Mouse (Mus musculus) cerebellum, adult 2 months (tissue): Measurements from ENCODE around the gene Olfr508.
"Not testable (repeated sequence)": the region's sequence is repeated elsewhere in the genome, so short reads cannot be mapped to it uniquely, and the experiment has no call there.

Experiments
- CTCF ChIP-seq: fragments of 200-500 bp; IDR thresholded peaks from 2 replicates; pipeline ENCODE4 v1.5.1; 2011; ENCODE audit warnings: low read depth, mild to moderate bottlenecking, control low read depth, low read length, moderate library complexity, borderline replicate concordance; ENCODE audit not compliant: insufficient read depth
- POLR2A ChIP-seq: fragments of 200-500 bp; IDR thresholded peaks from 2 replicates; pipeline ENCODE4 v1.6.1; 2011; ENCODE audit warnings: low read length, control low read depth, borderline replicate concordance; ENCODE audit not compliant: insufficient read depth

GRCm38 (mm10) chr7:108616781-108617180 is 13.0 kb upstream of the Olfr508 start:
- not testable (repeated sequence) for TF ChIP-seq CTCF, POLR2A
